Mouse (Mus musculus) lung, adult 2 months (tissue): ENCODE measurements around the gene Gm21958.

ENCODE experiments used
- CTCF ChIP-seq: fragments of 200-500 bp; IDR thresholded peaks from 2 replicates; pipeline ENCODE4 v1.5.1; 2011; ENCODE audit warnings: mild to moderate bottlenecking, low read length, control low read depth; ENCODE audit not compliant: insufficient read depth
- POLR2A ChIP-seq: fragments of 200-500 bp; IDR thresholded peaks from 2 replicates; pipeline ENCODE4 v1.6.1; 2011; ENCODE audit warnings: low read depth, mild to moderate bottlenecking, control low read depth, low read length, borderline replicate concordance; ENCODE audit errors: extremely low read depth

- TF ChIP-seq CTCF = no peak
- no peak for TF ChIP-seq POLR2A
Observed at GRCm38 (mm10) chr3:54708972-54709371, 5.2 kb downstream of the Gm21958 start.
